Mouse (Mus musculus): Measurements from ENCODE around the gene Wdr72.

DNA sequence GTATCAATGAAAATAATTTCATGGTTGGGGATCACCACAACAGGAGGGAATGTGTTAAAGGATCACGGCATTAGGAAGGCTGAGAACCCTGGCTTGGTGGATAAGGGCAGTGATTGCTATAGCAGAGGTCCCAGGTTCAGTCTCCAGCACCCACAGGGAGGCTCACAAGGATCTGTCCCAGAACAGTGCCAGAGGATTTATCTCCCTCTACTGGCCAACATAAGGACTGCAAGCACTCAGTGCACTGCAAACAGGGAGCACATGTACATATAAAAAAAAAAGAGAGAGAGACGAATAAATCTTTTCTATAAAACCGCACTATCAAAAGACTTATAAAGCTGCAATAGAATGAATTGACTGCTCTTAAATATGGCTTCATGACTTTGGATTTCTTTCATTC is 43.9 kb upstream of the Wdr72 start:
- peak; percentile 55 for TF ChIP-seq CTCF (IDR thresholded peaks at IDR 0.05)
- no peak for TF ChIP-seq EP300 (IDR thresholded peaks at IDR 0.05)

Data from lung, postnatal 0 days (tissue).